Mouse (Mus musculus) hindbrain, embryonic 12.5 days (tissue): ENCODE measurements at regions not wholly inside any gene's neighbourhood (a gene's known extent, or its start where the extent isn't known, plus 50 kb on each side); places are given as distances from the start of the nearest gene placed in this dataset.

ENCODE experiments used
- ATAC-seq: fragments of 200-750 bp; cut with Nextera tagmentation; 2 replicates; pipeline ENCODE4 v1.8.0; 2017; ENCODE audit warnings: moderate TSS enrichment; ENCODE audit not compliant: low FRiP score
- H3K27ac ChIP-seq: fragments of 300-500 bp; sonication (generic); 2 replicates; pipeline ENCODE4 v1.5.1; 2016; ENCODE audit warnings: mild to moderate bottlenecking
- H3K27me3 ChIP-seq: fragments of 300-500 bp; sonication (generic); 2 replicates; pipeline ENCODE4 v1.6.1; 2016; ENCODE audit warnings: mild to moderate bottlenecking
- H3K36me3 ChIP-seq: fragments of 300-500 bp; sonication (generic); 2 replicates; pipeline ENCODE4 v1.6.1; 2016; ENCODE audit warnings: mild to moderate bottlenecking
- H3K4me1 ChIP-seq: fragments of 300-500 bp; sonication (generic); 2 replicates; pipeline ENCODE4 v1.6.1; 2016
- H3K4me2 ChIP-seq: fragments of 300-500 bp; sonication (generic); replicated peaks from 2 replicates; pipeline ENCODE4 v1.6.1; 2016; ENCODE audit warnings: mild to moderate bottlenecking
- H3K4me3 ChIP-seq: fragments of 300-500 bp; sonication (generic); 2 replicates; pipeline ENCODE4 v1.5.1; 2016; ENCODE audit warnings: mild to moderate bottlenecking
- H3K9ac ChIP-seq: fragments of 300-500 bp; sonication (generic); 2 replicates; pipeline ENCODE4 v1.6.1; 2016; ENCODE audit warnings: mild to moderate bottlenecking, moderate library complexity
- H3K9me3 ChIP-seq: fragments of 300-500 bp; sonication (generic); replicated peaks from 2 replicates; pipeline ENCODE4 v1.6.1; 2016; ENCODE audit warnings: mild to moderate bottlenecking
- WGBS: fragments of 180-500 bp; shearing (Covaris S2); methylation state at CpG from one replicate; pipeline ENCODE4 v1.1.7; 2016; 5-methylcytosine and 5-hydroxymethylcytosine counted together

- 45% methylated on average over 5 of the region's 5 CpGs for WGBS
- peaks cover 7% of the 10 kb centered on the region; the same call in 1 of the 2 replicates for H3K4me1 ChIP-seq
- H3K36me3 ChIP-seq, result no peaks in the 10 kb centered on the region
- peak overlapping the region; percentile 64 for H3K27ac ChIP-seq
- no peaks in the 10 kb centered on the region for H3K27me3 ChIP-seq
- H3K9ac ChIP-seq, result no peak overlapping the region
- no peaks in the 10 kb centered on the region for H3K9me3 ChIP-seq
- H3K4me3 ChIP-seq, result no peak overlapping the region
- H3K4me2 ChIP-seq, result no peak overlapping the region
- ATAC-seq, result peak; percentile 89
Measured at GRCm38 (mm10) chr1:169139507-169139906, 391.8 kb downstream of the Nuf2 start.

GRCm38 (mm10) chr1:169139184-169139486 is 392.1 kb downstream of the Nuf2 start:
- no peaks in the 10 kb centered on the region for H3K9me3 ChIP-seq
- H3K4me2 ChIP-seq, result no peak overlapping the region
- peak overlapping the region; percentile 36 for H3K27ac ChIP-seq
- H3K4me1 ChIP-seq, result peaks cover 7% of the 10 kb centered on the region; the same call in 1 of the 2 replicates
- 34% methylated on average over 2 of the region's 2 CpGs for WGBS
- no peaks in the 10 kb centered on the region for H3K36me3 ChIP-seq
- H3K9ac ChIP-seq, result no peak overlapping the region
- no peak overlapping the region for H3K4me3 ChIP-seq
- ATAC-seq, result peak; percentile 57; the same call in 1 of the 2 replicates
- H3K27me3 ChIP-seq, result no peaks in the 10 kb centered on the region

DNA sequence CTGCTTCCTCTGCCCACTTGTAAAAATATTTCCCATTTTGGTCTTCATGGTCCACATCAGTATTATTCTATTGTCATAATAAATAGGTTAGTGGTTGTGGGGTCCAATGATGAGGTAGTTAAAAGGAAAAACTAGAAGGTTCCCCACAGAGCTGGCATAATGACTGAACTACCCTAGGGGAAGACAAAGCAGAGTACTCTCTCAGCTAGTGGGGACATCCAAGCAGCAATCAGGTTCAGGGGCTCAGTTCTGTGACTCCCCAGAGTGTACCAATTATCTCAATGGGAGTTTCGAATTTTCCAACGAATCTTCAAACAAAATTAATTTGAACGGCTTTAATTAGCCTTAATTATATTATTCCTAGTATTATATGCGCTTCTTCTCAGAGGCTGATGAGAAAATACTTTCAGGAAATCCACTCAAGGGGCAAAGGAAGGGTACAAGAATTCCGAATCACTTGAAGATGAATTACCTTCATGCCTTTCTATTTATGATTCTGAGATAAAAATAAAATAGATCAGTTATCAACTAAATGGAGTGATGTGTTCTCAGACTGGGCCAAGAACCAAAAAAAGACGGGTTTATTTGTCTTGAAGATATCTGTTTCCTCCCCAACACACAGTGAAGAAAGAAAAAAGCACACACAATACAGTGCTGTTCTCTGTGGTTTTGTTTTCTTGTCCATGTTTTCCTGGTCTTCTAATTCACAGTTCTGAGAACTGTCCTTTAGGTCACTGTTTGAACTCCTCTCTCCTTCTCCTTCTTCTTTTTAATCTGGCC is 392.7 kb downstream of the Nuf2 start:
- Histone ChIP-seq H3K9me3 (no peaks in the 10 kb centered on the region), H3K4me1 (peaks cover 7% of the 10 kb centered on the region; the same call in 1 of the 2 replicates), H3K27ac (peak overlapping the region; percentile 36), H3K4me3 (no peak overlapping the region), H3K27me3 (no peaks in the 10 kb centered on the region), H3K4me2 (no peak overlapping the region), H3K36me3 (no peaks in the 10 kb centered on the region), H3K9ac (no peak overlapping the region)
- 56% methylated on average over 6 of the region's 6 CpGs for WGBS
- ATAC-seq, result peak; percentile 32; the same call in 1 of the 2 replicates

GRCm38 (mm10) chr1:169135542-169135941 is 395.7 kb downstream of the Nuf2 start:
- no peak for ATAC-seq
- Histone ChIP-seq H3K9me3 (no peaks in the 10 kb centered on the region), H3K36me3 (no peaks in the 10 kb centered on the region), H3K27ac (no peak overlapping the region), H3K4me1 (peaks cover 7% of the 10 kb centered on the region; the same call in 1 of the 2 replicates), H3K4me3 (no peak overlapping the region), H3K9ac (no peak overlapping the region), H3K27me3 (no peaks in the 10 kb centered on the region), H3K4me2 (no peak overlapping the region)

DNA sequence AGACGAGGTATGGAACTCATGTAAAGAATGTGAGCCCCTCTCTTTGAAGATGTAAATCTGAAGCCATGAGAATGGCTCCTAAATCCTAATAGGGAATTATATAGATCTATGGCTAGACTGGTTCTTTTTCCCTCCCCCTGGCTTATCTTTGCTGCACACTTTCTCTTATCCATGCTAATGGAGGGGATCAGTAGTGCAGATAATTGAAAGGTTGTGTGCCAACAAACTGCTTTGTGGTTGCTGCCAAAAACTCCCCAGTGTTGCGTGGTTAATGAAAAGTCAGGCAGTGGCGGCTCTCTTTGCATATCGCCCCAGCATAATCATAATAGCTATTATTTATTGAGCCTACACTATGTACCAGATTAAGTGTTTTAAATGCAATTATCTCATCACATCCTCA is 427.6 kb downstream of the Nuf2 start:
- H3K9me3 ChIP-seq, result no peaks in the 10 kb centered on the region
- 72% methylated on average over 4 of the region's 4 CpGs for WGBS
- H3K4me1 ChIP-seq, result no peaks in the 10 kb centered on the region
- H3K9ac ChIP-seq, result no peak overlapping the region
- H3K4me2 ChIP-seq, result no peak overlapping the region
- no peaks in the 10 kb centered on the region for H3K36me3 ChIP-seq
- no peak for ATAC-seq
- no peak overlapping the region for H3K27ac ChIP-seq
- no peak overlapping the region for H3K4me3 ChIP-seq
- H3K27me3 ChIP-seq, result no peaks in the 10 kb centered on the region

DNA sequence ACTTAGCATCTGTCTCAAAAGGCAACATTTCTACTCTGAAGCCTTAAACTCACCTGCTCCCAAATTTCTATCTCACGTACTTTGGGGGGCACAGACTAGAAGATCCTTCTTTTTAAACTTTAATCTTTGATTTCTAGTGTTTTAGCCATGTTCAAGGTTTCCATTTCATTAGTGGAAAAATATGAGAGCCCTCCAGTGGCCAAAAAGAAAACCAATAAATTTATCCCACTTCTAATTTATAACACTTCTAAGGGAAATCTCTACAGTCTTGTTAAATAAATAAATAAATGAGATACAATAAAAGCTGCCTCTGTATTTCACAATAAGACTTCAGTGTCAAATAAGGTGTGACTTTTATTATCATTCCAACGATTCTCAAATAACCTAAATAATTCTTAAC is 428.2 kb downstream of the Nuf2 start:
- Histone ChIP-seq H3K9me3 (no peaks in the 10 kb centered on the region), H3K9ac (no peak overlapping the region), H3K4me2 (no peak overlapping the region), H3K4me1 (no peaks in the 10 kb centered on the region), H3K27me3 (no peaks in the 10 kb centered on the region), H3K27ac (no peak overlapping the region), H3K36me3 (no peaks in the 10 kb centered on the region), H3K4me3 (no peak overlapping the region)
- no peak for ATAC-seq
- 78% methylated on average over 2 of the region's 2 CpGs for WGBS

DNA sequence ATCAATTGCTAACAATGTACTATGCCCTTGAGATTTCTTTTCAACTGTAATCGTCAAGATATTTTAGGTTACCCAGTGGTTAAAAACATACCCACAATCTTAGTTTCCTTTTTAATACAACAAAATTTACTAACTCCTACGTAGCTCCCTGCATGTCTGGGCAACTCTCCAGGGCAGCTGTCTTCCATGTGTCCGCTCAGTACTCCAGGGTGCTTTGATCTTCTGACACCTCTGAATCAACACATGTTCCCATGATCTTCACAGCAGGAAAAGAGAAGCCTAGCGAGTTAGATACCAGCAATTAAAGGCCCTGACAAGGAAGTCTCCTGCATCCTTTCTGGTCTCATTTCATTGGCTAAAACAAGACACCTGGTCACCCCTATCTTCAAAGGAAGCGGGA is 432.0 kb downstream of the Nuf2 start:
- WGBS, result 73% methylated on average over 5 of the region's 5 CpGs
- no peaks in the 10 kb centered on the region for H3K4me1 ChIP-seq
- no peak overlapping the region for H3K4me3 ChIP-seq
- no peaks in the 10 kb centered on the region for H3K36me3 ChIP-seq
- no peaks in the 10 kb centered on the region for H3K9me3 ChIP-seq
- no peak overlapping the region for H3K9ac ChIP-seq
- H3K27me3 ChIP-seq, result no peaks in the 10 kb centered on the region
- H3K27ac ChIP-seq, result no peak overlapping the region
- H3K4me2 ChIP-seq, result no peak overlapping the region
- ATAC-seq, result no peak

- H3K9ac ChIP-seq, result no peak overlapping the region
- H3K27me3 ChIP-seq, result no peaks in the 10 kb centered on the region
- H3K27ac ChIP-seq, result no peak overlapping the region
- 71% methylated on average over 5 of the region's 5 CpGs for WGBS
- no peak overlapping the region for H3K4me2 ChIP-seq
- H3K36me3 ChIP-seq, result no peaks in the 10 kb centered on the region
- H3K4me1 ChIP-seq, result no peaks in the 10 kb centered on the region
- H3K4me3 ChIP-seq, result no peak overlapping the region
- no peaks in the 10 kb centered on the region for H3K9me3 ChIP-seq
- no peak for ATAC-seq
Measured at GRCm38 (mm10) chr1:169096737-169097136, 434.5 kb downstream of the Nuf2 start.

DNA sequence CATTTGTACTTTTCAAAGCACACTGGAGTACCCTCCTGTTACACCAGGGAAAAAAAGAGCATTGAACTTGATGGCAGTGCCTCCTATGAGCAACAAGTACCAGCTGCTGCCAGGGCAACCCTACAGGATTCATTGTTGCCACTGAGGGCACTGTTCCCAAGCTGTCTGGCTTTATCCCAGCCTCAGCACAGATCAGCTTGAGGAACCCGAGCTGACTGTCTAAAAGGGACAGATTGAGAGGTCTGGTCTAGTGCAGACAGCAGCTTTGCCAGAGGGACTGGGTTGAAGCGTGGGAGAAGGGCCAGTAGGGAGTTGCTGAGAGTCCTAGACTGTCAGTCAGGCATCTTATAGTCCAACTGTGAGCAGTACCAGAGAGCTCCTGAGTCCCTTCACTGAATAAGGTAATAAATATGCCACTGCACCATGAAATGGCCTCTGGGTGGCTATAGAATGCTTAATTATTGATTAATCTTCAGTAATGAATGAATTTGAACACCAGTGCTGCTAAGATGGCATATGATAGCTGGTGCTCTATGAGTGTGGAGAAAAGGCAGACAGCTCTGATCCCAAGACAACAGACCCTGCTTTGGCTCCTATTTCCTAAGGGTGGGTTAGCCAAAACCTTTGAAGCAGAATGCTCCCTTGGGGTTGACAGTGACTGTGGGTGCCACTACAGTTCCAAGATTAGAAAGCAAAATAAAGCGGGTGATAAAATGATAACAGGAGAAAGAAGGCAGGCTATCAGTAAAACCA is 437.5 kb downstream of the Nuf2 start:
- Histone ChIP-seq H3K36me3 (no peaks in the 10 kb centered on the region), H3K27ac (no peak overlapping the region), H3K4me1 (no peaks in the 10 kb centered on the region), H3K9me3 (no peaks in the 10 kb centered on the region), H3K9ac (no peak overlapping the region), H3K27me3 (no peaks in the 10 kb centered on the region), H3K4me3 (no peak overlapping the region), H3K4me2 (no peak overlapping the region)
- 63% methylated on average over 3 of the region's 3 CpGs for WGBS
- ATAC-seq, result no peak

GRCm38 (mm10) chr1:169086032-169086431 is 445.2 kb downstream of the Nuf2 start:
- H3K4me2 ChIP-seq, result no peak overlapping the region
- no peaks in the 10 kb centered on the region for H3K4me1 ChIP-seq
- H3K27ac ChIP-seq, result no peak overlapping the region
- H3K9ac ChIP-seq, result no peak overlapping the region
- no peaks in the 10 kb centered on the region for H3K27me3 ChIP-seq
- H3K9me3 ChIP-seq, result no peaks in the 10 kb centered on the region
- no peak for ATAC-seq
- H3K4me3 ChIP-seq, result no peak overlapping the region
- 40% methylated on average over 3 of the region's 3 CpGs for WGBS
- no peaks in the 10 kb centered on the region for H3K36me3 ChIP-seq

- no peak for ATAC-seq
- Histone ChIP-seq H3K9me3 (no peaks in the 10 kb centered on the region), H3K4me2 (no peak overlapping the region), H3K36me3 (no peaks in the 10 kb centered on the region), H3K27ac (no peak overlapping the region), H3K9ac (no peak overlapping the region), H3K4me1 (peaks cover 4% of the 10 kb centered on the region; the same call in 1 of the 2 replicates), H3K4me3 (no peak overlapping the region), H3K27me3 (no peaks in the 10 kb centered on the region)
- 88% methylated on average over 1 of the region's 1 CpGs for WGBS
Measured at GRCm38 (mm10) chr1:169080686-169081085, 450.6 kb downstream of the Nuf2 start.

DNA sequence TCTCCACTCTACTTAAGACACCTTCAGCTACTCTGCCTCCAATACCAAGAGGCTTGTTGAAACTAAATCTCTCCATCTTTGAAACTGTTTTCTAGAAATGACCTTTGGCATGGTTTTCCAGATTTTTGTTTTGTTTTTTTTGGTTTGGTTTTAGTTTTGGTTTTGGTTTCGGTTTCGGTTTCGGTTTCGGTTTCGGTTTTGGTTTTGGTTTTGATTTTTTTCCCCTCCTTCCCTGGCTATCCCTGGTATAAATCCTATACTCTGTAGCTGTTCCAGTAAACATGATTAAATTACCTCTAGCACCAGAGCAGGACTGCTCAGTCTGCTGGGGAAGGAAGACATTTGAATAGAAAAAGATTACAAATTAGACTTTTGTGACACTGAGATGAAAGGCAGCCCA is 454.0 kb downstream of the Nuf2 start:
- Histone ChIP-seq H3K4me3 (no peak overlapping the region), H3K9ac (no peak overlapping the region), H3K4me2 (no peak overlapping the region), H3K27me3 (no peaks in the 10 kb centered on the region), H3K27ac (no peak overlapping the region), H3K36me3 (no peaks in the 10 kb centered on the region), H3K4me1 (peaks cover 4% of the 10 kb centered on the region; the same call in 1 of the 2 replicates), H3K9me3 (no peaks in the 10 kb centered on the region)
- no peak for ATAC-seq
- 93% methylated on average over 5 of the region's 5 CpGs for WGBS

GRCm38 (mm10) chr1:169076006-169076405 is 455.3 kb downstream of the Nuf2 start:
- Histone ChIP-seq H3K9me3 (no peaks in the 10 kb centered on the region), H3K27me3 (no peaks in the 10 kb centered on the region), H3K9ac (no peak overlapping the region), H3K4me3 (no peak overlapping the region), H3K36me3 (no peaks in the 10 kb centered on the region), H3K4me2 (no peak overlapping the region), H3K4me1 (peaks cover 4% of the 10 kb centered on the region; the same call in 1 of the 2 replicates), H3K27ac (no peak overlapping the region)
- 66% methylated on average over 7 of the region's 7 CpGs for WGBS
- ATAC-seq, result 0 out of 2 replicates have a peak, but pooled peaks have one; percentile 40
